Mouse (Mus musculus): ENCODE measurements around the gene Tekt2. TPM values are rescaled to one million over a fixed set of nuclear protein-coding genes. Genes with fewer than 3 reads are reported as not detected.

Gene Tekt2
- polyA plus RNA-seq, 1 experiment from 2014 or later = 1.5 TPM

DNA sequence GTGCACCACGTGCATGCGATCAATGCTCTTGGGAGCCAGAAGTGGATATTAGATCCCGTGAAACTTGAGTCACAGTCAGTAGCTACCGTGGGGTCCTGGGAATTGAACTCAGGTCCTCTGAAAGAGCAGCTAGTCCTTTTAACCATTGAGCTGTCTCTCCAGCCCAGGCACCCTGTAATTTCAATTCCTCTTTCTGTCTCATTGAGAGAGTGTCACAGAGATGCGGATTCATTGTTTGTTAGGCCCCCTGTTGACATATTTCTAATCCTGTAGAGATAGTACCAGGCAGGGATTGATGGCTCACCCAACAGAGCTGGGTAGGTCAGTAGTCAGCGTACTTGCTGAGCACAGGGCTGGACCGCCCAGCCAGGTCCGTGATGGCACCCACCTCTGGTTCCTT, 35.2 kb downstream of the Tekt2 start:
- Histone ChIP-seq H3K36me3 (no peaks in the 10 kb centered on the region), H3K4me2 (no peak overlapping the region), H3K4me3 (no peak overlapping the region), H3K4me1 (replicated peaks) (peaks cover 24% of the 10 kb centered on the region), H3K9me3 (replicated peaks) (peaks cover 6% of the 10 kb centered on the region), H3K27me3 (replicated peaks) (peaks cover 69% of the 10 kb centered on the region), H3K27ac (ENCODE audit: poor library complexity, severe bottlenecking) (no peak overlapping the region), H3K9ac (no peak overlapping the region)
- ATAC-seq (ENCODE audit: insufficient number of reproducible peaks, low FRiP score) = no peak
- WGBS = 77% methylated on average over 8 of the region's 8 CpGs

DNA sequence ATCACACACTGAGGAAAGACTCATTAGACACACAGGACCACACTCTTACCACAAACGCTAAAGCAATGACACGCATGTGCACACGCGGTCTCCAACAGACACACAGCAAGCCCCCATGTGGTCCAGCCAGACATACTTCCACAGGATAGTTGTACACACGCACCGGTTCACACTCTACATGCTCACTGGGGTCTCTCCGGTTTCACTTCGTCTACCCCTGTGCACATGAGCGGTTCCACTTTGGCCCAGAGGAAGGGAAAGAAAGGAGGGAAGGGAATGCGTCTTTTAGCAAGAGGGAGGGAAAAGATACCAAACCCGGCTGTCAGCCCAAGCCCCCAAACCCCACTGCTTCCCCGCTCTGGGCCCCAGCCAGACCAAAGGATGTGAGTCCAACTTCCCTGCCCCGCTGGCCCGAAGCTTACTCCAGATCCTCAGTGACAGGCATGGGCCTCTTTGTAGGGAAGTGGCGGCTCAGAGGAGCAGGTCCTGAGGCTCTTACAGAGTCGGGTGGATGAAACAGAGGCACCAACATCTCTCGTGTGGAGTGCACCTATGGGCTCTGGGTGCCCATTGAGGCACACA, 37.3 kb downstream of the Tekt2 start:
- no peak overlapping the region for H3K9ac ChIP-seq
- H3K4me3 ChIP-seq = 0 out of 2 replicates have a peak overlapping the region, but pooled peaks have one; percentile 8
- WGBS = 27% methylated on average over 17 of the region's 17 CpGs
- peaks cover 6% of the 10 kb centered on the region for H3K9me3 ChIP-seq (replicated peaks)
- H3K36me3 ChIP-seq = no peaks in the 10 kb centered on the region
- no peak for ATAC-seq (ENCODE audit: insufficient number of reproducible peaks, low FRiP score)
- H3K27me3 ChIP-seq (replicated peaks) = peaks cover 80% of the 10 kb centered on the region
- H3K4me2 ChIP-seq = peak overlapping the region; percentile 72
- peaks cover 24% of the 10 kb centered on the region for H3K4me1 ChIP-seq (replicated peaks)
- no peak overlapping the region for H3K27ac ChIP-seq (ENCODE audit: poor library complexity, severe bottlenecking)

DNA sequence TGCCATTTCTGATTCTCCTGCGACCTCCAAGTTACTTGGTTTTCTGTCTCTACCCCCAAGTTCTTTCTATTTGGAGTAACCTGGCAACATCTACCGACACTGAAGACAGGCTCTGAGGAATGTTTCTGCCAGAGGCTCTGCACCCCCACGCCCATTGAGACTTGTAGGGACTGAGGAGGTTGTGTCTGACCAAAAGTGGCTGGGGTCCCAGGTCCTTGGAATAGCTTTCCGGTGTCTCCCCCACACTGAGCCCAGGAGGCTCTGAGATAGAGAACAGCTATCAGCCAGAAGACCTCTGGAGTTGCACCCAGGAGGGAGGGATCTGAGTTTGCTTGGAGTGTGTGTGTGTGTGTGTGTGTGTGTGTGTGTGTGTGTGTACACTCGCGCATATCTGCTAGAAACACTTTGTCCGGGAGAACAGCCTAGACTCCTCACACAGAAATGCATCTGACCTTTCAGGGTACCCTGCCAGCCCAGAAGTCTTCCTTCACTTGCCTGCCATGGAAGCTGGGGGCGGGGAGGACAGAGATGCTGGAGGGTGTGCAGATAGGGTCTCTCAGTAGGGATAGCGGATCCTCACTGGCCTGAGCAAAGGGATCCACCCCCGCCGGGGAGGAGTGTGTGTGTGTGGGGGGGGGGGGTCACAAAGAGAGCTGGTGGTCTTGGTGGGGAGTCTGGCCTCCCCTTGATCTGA, 38.0 kb downstream of the Tekt2 start:
- no peak overlapping the region for H3K27ac ChIP-seq (ENCODE audit: poor library complexity, severe bottlenecking)
- peaks cover 83% of the 10 kb centered on the region for H3K27me3 ChIP-seq (replicated peaks)
- WGBS = 27% methylated on average over 11 of the region's 11 CpGs
- H3K36me3 ChIP-seq = no peaks in the 10 kb centered on the region
- peak overlapping the region; percentile 45; the same call in 1 of the 2 replicates for H3K4me3 ChIP-seq
- H3K9me3 ChIP-seq (replicated peaks) = peaks cover 6% of the 10 kb centered on the region
- no peak for ATAC-seq (ENCODE audit: insufficient number of reproducible peaks, low FRiP score)
- no peak overlapping the region for H3K9ac ChIP-seq
- peaks cover 24% of the 10 kb centered on the region for H3K4me1 ChIP-seq (replicated peaks)
- peak overlapping the region; percentile 72 for H3K4me2 ChIP-seq

DNA sequence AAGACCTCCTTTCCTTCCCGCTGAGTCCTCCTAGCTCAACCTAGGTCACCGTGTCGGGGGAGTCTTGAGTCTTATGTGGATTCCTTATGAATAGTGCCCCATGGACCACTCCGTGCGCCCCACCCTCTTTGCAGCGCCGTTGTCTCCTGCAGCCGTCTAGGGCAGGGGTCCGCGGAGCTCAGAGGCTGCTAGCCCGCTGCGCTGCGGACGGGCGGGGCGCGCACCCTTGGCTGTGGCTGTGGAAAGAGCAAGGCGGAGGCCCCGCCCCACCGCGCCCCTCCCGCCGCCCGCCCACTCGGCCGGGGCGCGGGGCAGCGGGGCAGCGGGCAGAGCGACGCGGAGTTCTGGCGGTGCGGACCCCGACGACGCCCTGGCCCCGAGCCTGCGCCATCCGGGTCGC, 39.0 kb downstream of the Tekt2 start, which contains the start of gene Col8a2:
TSS of gene Col8a2 (plus strand) at position 302 of the 400 bp plus-strand sequence.
- Histone ChIP-seq H3K4me1 (replicated peaks) (peaks cover 24% of the 10 kb centered on the region), H3K36me3 (no peaks in the 10 kb centered on the region), H3K9ac (peak within 1 kb of the TSS; percentile 60), H3K27ac (ENCODE audit: poor library complexity, severe bottlenecking) (no peak within 1 kb of the TSS), H3K9me3 (replicated peaks) (peaks cover 6% of the 10 kb centered on the region), H3K4me3 (peak within 1 kb of the TSS; percentile 45), H3K4me2 (peak within 1 kb of the TSS; percentile 72), H3K27me3 (replicated peaks) (peaks cover 84% of the 10 kb centered on the region)
- WGBS = 2% methylated on average over 26 of the region's 42 CpGs
- ATAC-seq (ENCODE audit: insufficient number of reproducible peaks, low FRiP score) = peak; percentile 71

DNA sequence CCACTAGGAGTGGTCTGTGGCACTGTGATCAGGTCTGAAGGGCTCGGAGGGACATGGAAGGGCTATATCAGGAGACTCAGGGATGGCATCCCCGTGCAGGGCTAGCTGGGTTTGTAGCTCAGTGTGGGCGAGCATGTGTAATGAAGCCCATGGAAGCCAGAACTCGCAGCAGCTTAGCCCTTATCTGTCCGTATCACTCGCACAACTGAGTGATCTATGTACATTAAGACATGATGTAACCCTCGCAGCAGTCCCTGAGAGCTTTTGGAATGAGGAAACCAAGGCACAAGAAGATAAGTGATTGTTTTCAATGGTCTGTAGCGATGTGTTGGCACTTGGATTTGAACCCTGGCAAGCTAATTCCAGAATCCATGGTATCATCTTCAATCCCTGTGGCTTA, 41.9 kb downstream of the Tekt2 start:
- Histone ChIP-seq H3K4me1 (replicated peaks) (peaks cover 19% of the 10 kb centered on the region), H3K9me3 (replicated peaks) (peaks cover 6% of the 10 kb centered on the region), H3K27ac (ENCODE audit: poor library complexity, severe bottlenecking) (no peak overlapping the region), H3K4me3 (no peak overlapping the region), H3K4me2 (no peak overlapping the region), H3K36me3 (no peaks in the 10 kb centered on the region), H3K9ac (no peak overlapping the region), H3K27me3 (replicated peaks) (peaks cover 67% of the 10 kb centered on the region)
- WGBS = 74% methylated on average over 8 of the region's 8 CpGs
- ATAC-seq (ENCODE audit: insufficient number of reproducible peaks, low FRiP score) = no peak

DNA sequence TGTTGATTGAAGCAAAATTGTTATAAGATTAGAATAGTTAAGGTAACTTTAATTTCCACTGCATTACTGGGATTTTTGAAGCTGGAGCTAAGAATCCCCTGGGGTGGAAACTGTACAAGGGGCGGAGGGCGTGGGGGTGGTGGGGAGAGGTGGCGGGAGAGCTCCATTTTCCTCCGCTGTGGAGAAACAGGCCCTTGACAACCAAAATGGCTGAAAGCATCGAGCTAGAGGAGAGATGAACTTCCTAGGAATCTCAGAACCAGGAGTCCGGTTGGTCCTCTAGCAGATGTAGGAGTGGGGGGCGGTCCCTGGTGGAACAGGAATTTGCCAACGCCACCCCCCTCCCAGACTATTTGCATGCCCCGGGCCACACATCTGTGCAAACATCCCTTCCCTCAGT, 43.8 kb downstream of the Tekt2 start:
- H3K9me3 ChIP-seq (replicated peaks) = peaks cover 6% of the 10 kb centered on the region
- H3K4me1 ChIP-seq (replicated peaks) = peaks cover 6% of the 10 kb centered on the region
- no peak overlapping the region for H3K4me2 ChIP-seq
- no peak overlapping the region for H3K27ac ChIP-seq (ENCODE audit: poor library complexity, severe bottlenecking)
- no peak for ATAC-seq (ENCODE audit: insufficient number of reproducible peaks, low FRiP score)
- no peak overlapping the region for H3K9ac ChIP-seq
- H3K27me3 ChIP-seq (replicated peaks) = peaks cover 48% of the 10 kb centered on the region
- H3K36me3 ChIP-seq = no peaks in the 10 kb centered on the region
- 63% methylated on average over 9 of the region's 9 CpGs for WGBS
- H3K4me3 ChIP-seq = no peak overlapping the region

DNA sequence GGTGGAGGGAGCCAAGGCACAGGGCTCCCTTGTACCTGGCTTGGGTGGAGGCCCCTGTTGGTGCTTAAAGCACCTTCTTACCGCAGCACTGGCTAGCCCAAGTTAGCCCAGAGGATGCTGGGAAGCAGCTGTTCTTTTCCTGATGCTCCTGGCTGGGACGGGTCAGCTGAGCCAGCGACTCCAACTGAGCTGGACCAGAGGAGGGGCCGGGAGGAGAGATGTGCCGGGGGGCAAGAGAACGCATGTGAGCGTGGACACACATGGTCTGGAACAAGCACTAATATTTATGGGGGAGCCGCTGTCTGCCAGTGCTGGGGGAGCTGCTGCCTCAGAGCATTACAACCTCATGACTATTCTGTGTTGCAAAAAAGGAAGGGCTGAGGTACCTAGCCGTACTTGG, 46.5 kb downstream of the Tekt2 start:
- no peak overlapping the region for H3K4me3 ChIP-seq
- no peaks in the 10 kb centered on the region for H3K9me3 ChIP-seq (replicated peaks)
- H3K9ac ChIP-seq = no peak overlapping the region
- H3K4me2 ChIP-seq = no peak overlapping the region
- ATAC-seq (ENCODE audit: insufficient number of reproducible peaks, low FRiP score) = no peak
- peaks cover 16% of the 10 kb centered on the region for H3K36me3 ChIP-seq
- no peaks in the 10 kb centered on the region; the same call in none of the 2 replicates for H3K4me1 ChIP-seq (replicated peaks)
- H3K27ac ChIP-seq (ENCODE audit: poor library complexity, severe bottlenecking) = no peak overlapping the region
- WGBS = 66% methylated on average over 9 of the region's 9 CpGs
- peaks cover 24% of the 10 kb centered on the region for H3K27me3 ChIP-seq (replicated peaks)

DNA sequence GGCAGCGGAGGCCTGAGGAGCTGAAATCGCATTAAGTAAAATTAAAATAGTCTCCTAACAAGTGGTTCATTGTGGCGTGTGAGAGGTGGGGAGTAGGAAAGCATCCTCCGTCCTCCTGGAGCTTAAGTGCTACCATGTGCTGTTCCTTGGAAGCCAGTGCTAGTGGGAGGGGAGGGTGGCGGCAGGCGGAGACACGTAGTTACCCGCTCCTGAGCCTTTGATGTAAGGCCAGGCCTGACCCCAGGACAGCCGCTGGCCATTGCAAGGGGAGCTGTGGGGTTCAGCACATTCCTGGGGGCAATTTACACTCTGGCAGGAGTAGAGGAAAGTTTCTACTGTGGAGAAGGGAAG, 46.9 kb downstream of the Tekt2 start:
- H3K36me3 ChIP-seq = peaks cover 20% of the 10 kb centered on the region
- no peak for ATAC-seq (ENCODE audit: insufficient number of reproducible peaks, low FRiP score)
- 34% methylated on average over 9 of the region's 9 CpGs for WGBS

DNA sequence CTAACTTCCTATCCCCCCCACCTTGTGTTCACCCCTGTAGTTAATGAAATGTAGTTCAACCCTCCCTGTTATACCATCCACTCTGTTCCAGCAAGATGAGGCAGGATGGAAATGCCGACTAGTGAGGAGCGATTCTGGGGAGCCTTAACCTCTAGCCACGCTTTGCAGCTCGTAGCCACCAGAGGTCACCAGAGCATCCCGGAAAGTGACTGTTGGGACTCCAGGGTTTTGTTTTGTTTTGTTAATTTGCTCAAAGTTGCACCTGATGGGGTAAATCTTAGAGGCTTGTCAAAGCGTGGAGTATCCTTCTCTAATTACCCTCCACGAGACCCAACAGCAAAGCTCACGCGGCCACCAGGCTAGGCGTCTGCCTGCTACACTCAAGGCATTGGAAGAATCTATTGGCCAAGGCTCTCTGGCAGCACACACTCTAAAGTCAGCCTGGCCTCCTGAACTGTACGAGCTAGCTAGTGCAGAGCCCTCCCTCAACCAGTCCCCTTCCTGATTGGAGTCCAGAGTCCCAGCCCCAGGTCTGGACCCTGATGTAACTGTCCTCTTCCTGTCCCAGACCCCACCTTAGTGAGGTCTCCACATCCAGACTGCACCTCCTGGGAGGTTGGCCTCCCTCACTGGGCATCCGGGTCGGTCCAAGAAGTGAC, 47.5 kb downstream of the Tekt2 start:
- H3K9me3 ChIP-seq (replicated peaks) = no peaks in the 10 kb centered on the region
- H3K4me2 ChIP-seq = peak overlapping the region; percentile 59
- peaks cover 25% of the 10 kb centered on the region for H3K36me3 ChIP-seq
- ATAC-seq (ENCODE audit: insufficient number of reproducible peaks, low FRiP score) = no peak
- WGBS = 6% methylated on average over 13 of the region's 13 CpGs
- H3K4me3 ChIP-seq = peak overlapping the region; percentile 23; the same call in 1 of the 2 replicates
- H3K4me1 ChIP-seq (replicated peaks) = no peaks in the 10 kb centered on the region; the same call in none of the 2 replicates
- no peak overlapping the region for H3K9ac ChIP-seq
- peaks cover 15% of the 10 kb centered on the region for H3K27me3 ChIP-seq (replicated peaks)
- H3K27ac ChIP-seq (ENCODE audit: poor library complexity, severe bottlenecking) = no peak overlapping the region

More for the DNA sequence above, 46.9 kb downstream of the Tekt2 start:
- Histone ChIP-seq H3K4me2 (peak overlapping the region; percentile 59; the same call in 1 of the 2 replicates), H3K27ac (ENCODE audit: poor library complexity, severe bottlenecking) (no peak overlapping the region), H3K4me1 (replicated peaks) (no peaks in the 10 kb centered on the region; the same call in none of the 2 replicates), H3K9ac (no peak overlapping the region), H3K4me3 (no peak overlapping the region), H3K27me3 (replicated peaks) (peaks cover 20% of the 10 kb centered on the region), H3K9me3 (replicated peaks) (no peaks in the 10 kb centered on the region)

DNA sequence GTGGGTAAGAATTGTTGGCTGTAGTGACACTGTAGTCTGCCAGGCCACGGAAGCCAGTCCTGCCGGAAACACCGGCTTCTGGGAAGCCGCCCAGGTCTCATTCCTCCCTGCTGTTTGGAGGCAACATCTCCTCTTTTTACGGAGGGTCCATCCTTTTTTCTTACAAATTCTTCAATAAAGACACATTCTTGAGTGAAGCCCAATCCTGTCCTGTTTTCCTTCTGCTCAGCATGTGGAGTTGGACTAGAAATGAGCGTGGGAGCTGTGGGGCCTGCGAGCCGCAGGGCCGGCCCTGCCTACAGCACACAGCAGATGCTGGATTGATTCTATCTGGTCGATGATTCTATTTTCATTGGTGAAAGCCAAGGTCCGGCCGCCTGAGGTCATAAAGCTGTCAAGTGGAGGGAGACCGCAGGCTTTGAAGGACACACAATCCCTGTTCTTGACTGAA, 49.8 kb downstream of the Tekt2 start:
- no peak overlapping the region for H3K27ac ChIP-seq (ENCODE audit: poor library complexity, severe bottlenecking)
- WGBS = 89% methylated on average over 13 of the region's 13 CpGs
- H3K4me1 ChIP-seq (replicated peaks) = no peaks in the 10 kb centered on the region; the same call in none of the 2 replicates
- no peak overlapping the region for H3K9ac ChIP-seq
- no peak for ATAC-seq (ENCODE audit: insufficient number of reproducible peaks, low FRiP score)
- no peak overlapping the region for H3K4me3 ChIP-seq
- peaks cover 35% of the 10 kb centered on the region for H3K36me3 ChIP-seq
- no peaks in the 10 kb centered on the region for H3K9me3 ChIP-seq (replicated peaks)
- peaks cover 5% of the 10 kb centered on the region; the same call in 1 of the 2 replicates for H3K27me3 ChIP-seq (replicated peaks)
- no peak overlapping the region for H3K4me2 ChIP-seq

DNA sequence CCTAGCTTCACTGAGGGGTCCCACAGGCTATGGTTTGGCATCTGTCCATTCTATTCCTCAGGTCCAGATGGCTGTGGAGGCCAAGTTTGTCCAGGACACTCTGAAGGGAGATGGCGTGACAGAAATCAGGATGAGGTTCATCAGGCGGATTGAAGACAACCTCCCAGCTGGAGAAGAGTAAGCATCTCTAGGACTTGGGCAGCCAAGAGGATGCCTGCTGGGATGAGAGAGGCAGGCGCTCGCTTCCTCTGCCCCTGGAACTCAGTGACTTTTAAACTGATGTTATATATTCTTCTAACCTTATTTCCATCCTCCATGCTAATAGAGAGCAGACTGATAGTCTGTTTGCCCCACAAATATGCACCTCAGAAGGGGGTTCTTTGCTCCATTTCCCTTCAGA, 50.4 kb downstream of the Tekt2 start:
- Histone ChIP-seq H3K36me3 (peaks cover 35% of the 10 kb centered on the region), H3K4me1 (replicated peaks) (no peaks in the 10 kb centered on the region; the same call in none of the 2 replicates), H3K9ac (no peak overlapping the region), H3K9me3 (replicated peaks) (no peaks in the 10 kb centered on the region), H3K4me2 (no peak overlapping the region), H3K4me3 (no peak overlapping the region), H3K27ac (ENCODE audit: poor library complexity, severe bottlenecking) (no peak overlapping the region), H3K27me3 (replicated peaks) (0 out of 2 replicates have a peak, but pooled peaks cover 3% of the 10 kb centered on the region)
- WGBS = 85% methylated on average over 4 of the region's 4 CpGs
- no peak for ATAC-seq (ENCODE audit: insufficient number of reproducible peaks, low FRiP score)

All from heart, embryonic 12.5 days (tissue).